Mouse (Mus musculus) lung, postnatal 14 days (tissue): Measurements from ENCODE around the gene Vpreb2.
"Not testable (repeated sequence)": the region's sequence is repeated elsewhere in the genome, so short reads cannot be mapped to it uniquely, and the experiment has no call there.

Experiments used
- DNase-seq: peaks from one replicate; pipeline ENCODE4 v3.0.0; 2021

Gene Vpreb2

DNA sequence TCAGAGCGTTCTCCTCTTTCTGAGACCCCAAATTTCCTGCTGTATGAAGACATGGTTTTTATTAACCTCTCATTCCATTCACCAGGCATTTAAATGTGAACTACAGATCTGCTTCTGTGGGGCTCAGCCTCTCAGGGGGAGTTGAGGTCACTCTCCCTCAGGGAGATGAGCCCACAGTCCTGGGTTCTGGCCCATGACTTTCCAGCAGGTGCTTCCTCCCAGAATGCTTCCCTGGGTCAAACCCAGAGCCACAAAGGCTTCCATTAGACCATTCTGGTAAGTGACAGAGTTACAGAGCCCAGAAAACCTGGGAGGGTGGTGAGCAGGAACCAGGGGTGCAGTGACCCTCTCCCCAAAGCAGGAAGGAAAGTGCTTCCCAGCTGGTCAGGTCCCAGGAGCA is at the start of gene Vpreb2:
Gene Vpreb2, plus strand, starts transcription at position 301 of the 400 bp plus-strand sequence.
- no peak for DNase-seq

GRCm38 (mm10) chr16:17931906-17932460 is 48.2 kb upstream of the Vpreb2 start:
- DNase-seq = no peak

DNA sequence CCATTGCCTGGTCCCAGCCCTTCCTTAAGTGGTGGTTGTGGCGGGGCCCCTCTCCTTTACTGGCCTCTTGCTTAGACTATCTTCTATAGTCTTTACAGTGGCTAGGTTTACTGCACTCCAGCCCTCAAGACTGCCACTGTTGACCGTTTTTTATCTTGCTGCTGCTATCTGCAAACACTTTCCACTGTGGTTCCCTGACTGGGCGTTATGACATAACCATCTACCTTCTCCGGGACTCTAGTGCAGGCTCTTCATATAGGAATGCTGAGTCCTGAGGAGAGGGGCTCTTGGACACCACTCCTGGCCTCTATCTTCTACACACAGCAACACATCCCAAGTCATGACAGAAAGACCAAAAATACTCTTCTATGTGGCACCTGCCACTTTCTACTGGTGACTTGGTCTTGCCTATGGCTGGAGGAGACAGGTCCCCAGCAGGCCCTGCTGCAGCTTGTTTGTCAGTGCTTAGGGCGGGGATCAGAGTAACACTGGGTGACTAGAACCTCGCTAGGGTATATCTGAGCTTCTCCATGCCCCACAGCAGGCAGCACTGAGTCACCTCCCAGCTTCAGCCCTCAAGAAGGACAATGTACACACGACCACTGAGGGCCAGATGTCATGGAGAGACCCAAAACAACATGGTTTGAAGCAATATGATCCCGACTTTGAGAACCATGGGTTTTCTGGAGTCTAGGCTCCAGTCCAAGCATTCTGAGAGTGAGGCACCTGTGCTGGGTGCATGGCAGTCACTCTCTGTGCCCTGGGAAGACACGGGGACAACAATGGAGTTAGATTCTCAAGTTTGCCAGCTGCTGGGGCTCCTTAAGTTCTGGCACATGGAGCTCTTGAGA is 46.4 kb upstream of the Vpreb2 start:
- DNase-seq = no peak

GRCm38 (mm10) chr16:17934445-17934910 is 45.8 kb upstream of the Vpreb2 start:
- DNase-seq = no peak

DNA sequence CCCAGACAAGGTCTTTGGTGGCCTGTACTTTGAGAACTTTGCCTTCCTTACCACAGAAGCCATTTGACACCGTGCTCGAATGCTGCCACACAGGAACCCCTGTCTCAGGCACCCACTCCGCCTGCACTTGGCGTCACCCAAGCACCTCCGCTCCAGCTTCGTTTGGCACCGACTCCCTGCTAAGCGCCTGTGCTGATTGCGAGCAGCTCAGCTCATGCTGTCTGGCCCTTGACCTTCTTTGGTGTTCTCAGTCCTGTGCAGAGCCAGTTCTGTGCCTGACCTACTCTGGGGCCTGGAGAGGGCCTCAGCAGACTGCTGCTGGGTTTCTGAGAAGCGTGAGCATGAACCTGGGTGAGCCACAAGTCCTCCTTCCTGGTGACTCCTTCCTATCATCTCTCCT is 43.5 kb upstream of the Vpreb2 start:
- DNase-seq = peak; percentile 28

GRCm38 (mm10) chr16:17938187-17938586 is 42.0 kb upstream of the Vpreb2 start:
- DNase-seq = no peak

- DNase-seq = peak; percentile 76
These were observed 41.4 kb upstream of the Vpreb2 start for GRCm38 (mm10) chr16:17938821-17939220.

GRCm38 (mm10) chr16:17939255-17939751 is 40.9 kb upstream of the Vpreb2 start:
- no peak for DNase-seq

- no peak for DNase-seq
These were observed 36.8 kb upstream of the Vpreb2 start for GRCm38 (mm10) chr16:17943466-17943865.

GRCm38 (mm10) chr16:17945081-17945831 is 35.0 kb upstream of the Vpreb2 start:
- DNase-seq = no peak

GRCm38 (mm10) chr16:17949421-17949877 is 30.8 kb upstream of the Vpreb2 start:
- no peak for DNase-seq

- no peak for DNase-seq
These were observed 30.2 kb upstream of the Vpreb2 start for GRCm38 (mm10) chr16:17950068-17950467.

DNA sequence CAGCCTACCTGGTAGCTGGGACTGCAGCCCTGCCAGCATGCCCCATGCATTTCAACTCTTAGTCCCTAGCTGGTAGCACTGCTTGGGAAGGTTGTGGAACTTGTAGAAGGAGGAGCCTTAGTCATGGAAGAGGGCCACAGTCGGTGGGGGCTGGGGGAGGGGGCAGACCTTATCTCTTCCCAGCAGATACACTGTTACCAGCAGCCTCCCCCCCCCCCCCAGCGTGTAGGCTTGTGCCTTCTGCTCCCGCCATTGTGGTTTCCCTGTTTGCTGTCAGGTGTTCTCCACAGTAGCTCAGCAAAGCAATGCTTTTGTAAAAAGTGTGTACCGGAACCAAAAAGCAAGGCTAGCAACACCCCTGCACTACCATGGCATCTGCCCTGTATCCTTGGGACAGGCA is 28.6 kb upstream of the Vpreb2 start:
- no peak for DNase-seq

DNA sequence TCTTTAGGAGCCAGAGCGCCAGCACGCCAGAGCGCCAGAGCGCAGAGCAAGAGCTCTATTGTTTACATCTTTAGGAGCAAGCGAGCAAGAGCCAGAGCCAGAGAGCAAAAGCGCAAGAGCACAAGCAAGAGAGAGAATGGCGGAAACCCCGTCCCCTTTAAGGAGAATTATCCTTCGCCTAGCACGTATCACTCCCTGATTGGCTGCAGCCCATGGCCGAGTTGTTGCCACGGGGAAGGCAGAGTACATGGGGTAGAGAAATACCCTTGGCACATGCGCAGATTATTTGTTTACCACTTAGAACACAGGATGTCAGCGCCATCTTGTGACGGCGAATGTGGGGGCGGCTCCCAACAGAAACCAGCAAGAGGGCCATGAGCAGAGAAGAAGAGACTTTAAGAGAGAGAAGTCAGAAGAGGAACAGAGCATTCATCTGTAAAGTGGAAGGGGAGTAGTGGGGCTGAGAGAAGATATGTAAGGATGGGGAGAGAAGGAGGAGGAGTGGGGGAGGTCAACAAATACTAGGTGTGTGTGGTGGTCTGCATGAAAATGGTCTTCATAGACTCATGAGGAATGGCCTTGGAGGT is 24.1 kb upstream of the Vpreb2 start:
- not testable (repeated sequence) for DNase-seq

GRCm38 (mm10) chr16:17962091-17962490 is 18.1 kb upstream of the Vpreb2 start:
- no peak for DNase-seq

GRCm38 (mm10) chr16:17971853-17972252 is 8.4 kb upstream of the Vpreb2 start:
- no peak for DNase-seq

DNA sequence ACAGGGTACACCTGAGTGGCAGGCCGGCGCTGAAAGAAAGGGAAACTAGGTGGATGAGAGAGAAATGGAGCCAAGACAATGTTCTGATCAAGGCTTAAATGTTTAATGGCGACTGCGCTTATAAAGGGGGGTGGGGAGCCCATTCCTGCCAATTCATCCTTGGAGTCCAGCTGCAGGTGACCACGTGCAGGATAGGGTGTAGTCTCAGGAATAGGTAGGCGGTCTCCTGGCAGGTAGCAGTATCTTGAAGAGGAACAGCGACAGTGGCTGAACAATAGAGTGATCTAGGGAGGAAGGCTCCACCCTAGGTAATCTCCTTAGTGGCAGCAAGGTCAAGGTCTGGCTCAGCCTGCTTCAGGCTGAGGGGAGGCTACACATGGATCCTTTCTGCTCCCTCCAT is 2.4 kb upstream of the Vpreb2 start:
- not testable (repeated sequence) for DNase-seq

DNA sequence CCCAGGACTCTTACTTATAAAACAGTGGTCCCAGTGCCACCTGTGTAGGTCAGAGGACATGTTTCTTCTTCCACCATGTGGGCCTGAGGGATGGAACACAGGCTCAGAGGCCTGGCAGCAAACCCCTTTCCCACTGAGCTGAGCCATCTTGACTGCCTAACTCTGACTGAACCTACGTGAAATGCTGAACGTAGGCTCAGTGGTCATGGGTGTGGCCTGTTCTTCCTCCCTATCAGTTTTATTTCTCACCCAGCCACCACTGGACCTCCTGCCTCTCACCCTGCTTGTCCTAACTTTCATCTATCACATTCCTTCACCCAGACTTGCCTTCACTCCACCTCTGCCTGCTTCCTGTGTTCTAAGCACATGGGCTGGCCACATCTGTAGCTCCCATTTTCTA is 3.0 kb downstream of the Vpreb2 start:
- DNase-seq = no peak

- no peak for DNase-seq
These were observed 4.0 kb downstream of the Vpreb2 start for GRCm38 (mm10) chr16:17984231-17984630.

DNA sequence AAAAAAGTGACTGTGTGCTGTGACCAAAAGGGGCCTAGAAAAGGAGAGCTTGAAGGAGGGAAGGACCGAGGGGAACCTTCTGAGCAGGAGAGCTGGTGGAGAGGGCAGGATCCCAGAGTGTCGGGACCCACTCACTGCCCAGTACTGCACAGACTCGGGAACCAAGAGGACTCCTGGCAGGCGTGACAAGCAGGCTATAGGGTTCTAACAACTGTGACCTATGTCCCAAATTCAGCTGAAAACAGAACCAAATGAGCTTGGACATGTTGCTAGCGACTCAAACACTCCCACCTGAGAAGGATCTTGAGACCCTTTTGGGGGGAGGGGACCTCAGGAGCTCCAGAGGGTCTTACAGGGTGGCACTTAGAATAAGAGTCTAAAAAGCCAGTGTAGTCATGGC is 4.8 kb downstream of the Vpreb2 start:
- DNase-seq = no peak

- peak; percentile 77 for DNase-seq
These were observed 6.4 kb downstream of the Vpreb2 start for GRCm38 (mm10) chr16:17986456-17987132.

DNA sequence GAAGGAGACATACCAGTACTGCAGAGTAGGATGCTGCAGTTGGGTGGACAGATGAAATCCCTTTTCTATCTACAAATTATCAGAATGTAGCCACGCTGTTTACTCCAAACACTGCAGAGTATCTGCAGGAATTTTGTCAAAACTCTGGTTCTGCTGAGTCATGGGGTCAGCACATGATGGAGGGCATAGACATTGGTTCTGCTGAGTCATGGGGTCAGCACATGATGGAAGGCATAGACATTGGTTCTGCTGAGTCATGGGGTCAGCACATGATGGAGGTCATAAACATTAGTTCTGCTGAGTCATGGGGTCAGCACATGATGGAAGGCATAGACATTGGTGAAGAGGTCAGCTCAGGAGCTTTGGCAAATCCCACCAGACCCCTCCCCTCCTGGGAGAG is 7.5 kb downstream of the Vpreb2 start:
- DNase-seq = no peak
